Mouse (Mus musculus): ENCODE results near the gene Ppp1r12b.

DNA sequence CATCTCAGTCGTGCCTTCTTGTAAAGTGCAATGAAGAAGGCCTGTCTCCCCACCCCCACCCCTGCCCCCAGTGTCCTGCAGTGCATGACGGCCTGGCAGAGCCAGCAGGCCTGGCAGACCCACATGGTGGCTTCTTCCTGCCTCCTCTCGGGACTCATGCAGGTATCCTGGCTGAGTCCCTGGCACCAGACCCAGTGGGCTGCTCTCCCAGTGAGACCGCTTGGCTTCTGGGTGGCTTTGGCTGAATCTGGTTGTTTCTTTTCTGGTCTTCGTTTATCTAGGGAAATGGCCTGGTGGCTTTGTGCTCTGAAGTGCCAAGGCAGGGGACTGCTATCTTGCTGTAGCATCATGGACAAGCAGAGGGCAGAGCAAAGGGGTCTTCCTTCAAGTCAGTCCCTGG is 240.7 kb downstream of the Ppp1r12b start:
- TF ChIP-seq MAFK (IDR thresholded peaks at IDR 0.05; ENCODE audit: insufficient read depth, low read depth, low read length) (no peak), ZNF384 (IDR thresholded peaks at IDR 0.05; ENCODE audit: low read depth, low read length) (no peak), HCFC1 (IDR thresholded peaks at IDR 0.05; ENCODE audit: borderline replicate concordance, insufficient read depth, low read length) (no peak)

All from ES-E14 (cell line).